Mouse (Mus musculus): ENCODE results near the gene Glipr2. TPM values are rescaled to one million over a fixed set of nuclear protein-coding genes. Genes with fewer than 3 reads are reported as not detected.

Gene Glipr2
- polyA plus RNA-seq, 1 experiment: 9.7 TPM

- H3K4me3 ChIP-seq (ENCODE audit: low read depth, low read length): no peak overlapping the region
- H3K4me1 ChIP-seq (ENCODE audit: control insufficient read depth, insufficient read depth, insufficient read length, low read length): peaks cover 33% of the 10 kb centered on the region
- H3K27me3 ChIP-seq (ENCODE audit: control insufficient read depth, insufficient read depth, low read length): no peaks in the 10 kb centered on the region
- TF ChIP-seq POLR2A (IDR thresholded peaks at IDR 0.05; ENCODE audit: low read depth, low read length) (no peak), CTCF (IDR thresholded peaks at IDR 0.05; ENCODE audit: extremely low read depth, insufficient read length, insufficient replicate concordance, low read depth, low read length) (no peak)
- peaks cover 1% of the 10 kb centered on the region; the same call in 1 of the 2 replicates for H3K36me3 ChIP-seq (ENCODE audit: control insufficient read depth, insufficient read depth, low read length)
- WGBS: 62% methylated on average over 4 of the region's 4 CpGs
- no peak overlapping the region for H3K27ac ChIP-seq (ENCODE audit: insufficient read depth, low read depth, low read length)
Measured at GRCm38 (mm10) chr4:43969373-43969772, 12.2 kb downstream of the Glipr2 start.

DNA sequence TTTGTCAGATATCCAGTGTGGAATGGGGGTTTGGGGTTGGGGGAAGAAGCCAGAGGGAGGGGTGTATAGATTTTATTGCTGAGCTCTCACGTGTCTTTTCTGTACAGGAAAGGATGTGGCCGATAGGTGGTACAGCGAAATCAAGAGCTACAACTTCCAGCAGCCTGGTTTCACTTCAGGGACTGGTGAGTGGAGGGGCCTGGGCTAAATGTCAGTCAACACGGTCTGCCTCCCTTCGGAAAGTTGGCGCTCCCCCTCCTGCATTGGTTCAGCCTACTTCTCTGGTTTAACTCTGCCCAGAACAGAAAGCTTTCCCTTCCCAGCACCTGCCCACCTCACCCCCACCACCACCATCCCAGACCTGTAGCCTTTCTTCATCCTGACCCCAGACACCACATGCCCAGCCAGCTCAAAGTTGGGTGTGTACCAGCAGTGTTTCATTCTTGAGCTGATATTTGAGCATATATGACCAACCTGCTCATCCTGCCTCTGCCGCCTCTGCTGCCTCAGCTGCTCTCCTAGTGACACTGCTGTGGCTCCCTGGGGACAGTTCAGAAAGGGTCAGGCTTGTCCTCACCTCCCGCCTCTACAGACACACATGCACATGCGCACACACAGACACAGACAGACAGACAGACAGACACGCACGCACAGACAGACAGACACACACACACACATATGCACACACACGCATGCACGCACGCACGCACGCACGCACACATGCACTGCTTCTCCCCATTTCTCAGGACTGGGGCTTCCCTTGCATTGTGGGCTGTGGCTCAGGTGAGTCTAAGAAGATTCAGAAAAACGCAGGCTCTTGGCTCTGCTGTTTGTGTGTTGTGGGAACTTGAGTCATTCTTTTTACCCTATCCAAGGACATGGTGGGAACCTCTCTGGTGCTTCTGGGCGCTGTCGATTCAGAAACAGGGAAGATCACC is 13.5 kb downstream of the Glipr2 start:
- no peak for TF ChIP-seq CTCF (IDR thresholded peaks at IDR 0.05; ENCODE audit: extremely low read depth, insufficient read length, insufficient replicate concordance, low read depth, low read length)
- no peak for TF ChIP-seq POLR2A (IDR thresholded peaks at IDR 0.05; ENCODE audit: low read depth, low read length)
- Histone ChIP-seq H3K36me3 (ENCODE audit: control insufficient read depth, insufficient read depth, low read length) (peaks cover 1% of the 10 kb centered on the region; the same call in 1 of the 2 replicates), H3K4me1 (ENCODE audit: control insufficient read depth, insufficient read depth, insufficient read length, low read length) (peaks cover 23% of the 10 kb centered on the region), H3K27ac (ENCODE audit: insufficient read depth, low read depth, low read length) (no peak overlapping the region), H3K27me3 (ENCODE audit: control insufficient read depth, insufficient read depth, low read length) (no peaks in the 10 kb centered on the region), H3K4me3 (ENCODE audit: low read depth, low read length) (no peak overlapping the region)
- 89% methylated on average over 20 of the region's 20 CpGs for WGBS

DNA sequence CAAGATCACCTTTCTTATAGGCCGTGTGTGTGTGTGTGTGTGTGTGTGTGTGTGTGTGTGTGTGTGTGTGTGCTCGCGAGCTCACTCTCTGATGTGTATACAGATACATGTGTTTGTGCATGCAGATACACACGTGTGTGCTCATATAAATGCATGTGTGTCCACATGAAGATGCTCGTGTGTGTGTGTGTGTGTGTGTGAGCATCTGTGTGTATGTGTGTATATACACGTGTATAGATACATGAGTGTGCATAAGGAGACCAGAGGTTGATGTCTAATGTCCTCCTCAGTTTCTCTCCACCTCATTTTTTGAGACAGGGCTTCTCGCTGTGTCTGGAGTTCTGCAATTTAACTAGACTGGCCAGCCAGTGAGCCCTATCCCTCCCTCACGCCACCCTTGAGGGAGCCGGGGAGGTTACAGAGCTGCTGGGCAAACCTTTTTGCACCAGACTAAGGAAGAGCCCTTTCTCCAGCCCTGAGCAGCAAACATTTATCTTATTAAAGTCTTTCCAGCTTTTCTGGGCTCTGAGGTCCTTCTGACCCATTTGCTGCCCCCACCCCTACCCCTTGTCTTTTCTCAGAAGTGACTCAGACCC is 14.4 kb downstream of the Glipr2 start:
- TF ChIP-seq CTCF (IDR thresholded peaks at IDR 0.05; ENCODE audit: extremely low read depth, insufficient read length, insufficient replicate concordance, low read depth, low read length) (no peak), POLR2A (IDR thresholded peaks at IDR 0.05; ENCODE audit: low read depth, low read length) (no peak)
- H3K36me3 ChIP-seq (ENCODE audit: control insufficient read depth, insufficient read depth, low read length): peaks cover 1% of the 10 kb centered on the region; the same call in 1 of the 2 replicates
- no peaks in the 10 kb centered on the region for H3K27me3 ChIP-seq (ENCODE audit: control insufficient read depth, insufficient read depth, low read length)
- peak overlapping the region; percentile 23; the same call in 1 of the 2 replicates for H3K27ac ChIP-seq (ENCODE audit: insufficient read depth, low read depth, low read length)
- H3K4me3 ChIP-seq (ENCODE audit: low read depth, low read length): no peak overlapping the region
- WGBS: 74% methylated on average over 9 of the region's 9 CpGs
- H3K4me1 ChIP-seq (ENCODE audit: control insufficient read depth, insufficient read depth, insufficient read length, low read length): peaks cover 13% of the 10 kb centered on the region; the same call in 1 of the 2 replicates

DNA sequence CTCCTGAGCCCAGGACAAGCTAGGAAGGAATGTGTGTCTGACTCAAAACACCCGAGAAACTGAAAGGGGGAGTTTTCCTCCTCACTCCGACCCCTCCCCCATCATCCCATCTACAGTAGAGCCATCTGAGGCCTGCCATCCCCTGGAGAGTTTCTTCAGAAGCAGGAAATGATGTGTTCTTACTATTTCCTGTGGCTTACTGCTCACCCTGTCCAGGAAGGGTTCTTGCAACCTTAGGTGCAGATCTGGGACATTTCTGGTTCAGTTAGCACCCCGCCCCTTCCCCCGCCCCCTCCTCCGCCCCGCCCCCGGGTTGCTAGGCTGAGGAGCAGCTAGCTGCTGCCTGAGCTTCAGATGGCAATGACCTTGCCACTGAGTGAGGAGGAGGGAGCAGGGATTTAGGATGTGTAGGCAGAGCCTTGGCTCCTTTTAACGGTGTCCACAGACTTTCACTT is 15.0 kb downstream of the Glipr2 start:
- Histone ChIP-seq H3K4me1 (ENCODE audit: control insufficient read depth, insufficient read depth, insufficient read length, low read length) (peaks cover 12% of the 10 kb centered on the region; the same call in 1 of the 2 replicates), H3K36me3 (ENCODE audit: control insufficient read depth, insufficient read depth, low read length) (peaks cover 1% of the 10 kb centered on the region; the same call in 1 of the 2 replicates), H3K27me3 (ENCODE audit: control insufficient read depth, insufficient read depth, low read length) (no peaks in the 10 kb centered on the region), H3K4me3 (ENCODE audit: low read depth, low read length) (no peak overlapping the region), H3K27ac (ENCODE audit: insufficient read depth, low read depth, low read length) (peak overlapping the region; percentile 23; the same call in 1 of the 2 replicates)
- TF ChIP-seq POLR2A (IDR thresholded peaks at IDR 0.05; ENCODE audit: low read depth, low read length): no peak
- 17% methylated on average over 8 of the region's 8 CpGs for WGBS

DNA sequence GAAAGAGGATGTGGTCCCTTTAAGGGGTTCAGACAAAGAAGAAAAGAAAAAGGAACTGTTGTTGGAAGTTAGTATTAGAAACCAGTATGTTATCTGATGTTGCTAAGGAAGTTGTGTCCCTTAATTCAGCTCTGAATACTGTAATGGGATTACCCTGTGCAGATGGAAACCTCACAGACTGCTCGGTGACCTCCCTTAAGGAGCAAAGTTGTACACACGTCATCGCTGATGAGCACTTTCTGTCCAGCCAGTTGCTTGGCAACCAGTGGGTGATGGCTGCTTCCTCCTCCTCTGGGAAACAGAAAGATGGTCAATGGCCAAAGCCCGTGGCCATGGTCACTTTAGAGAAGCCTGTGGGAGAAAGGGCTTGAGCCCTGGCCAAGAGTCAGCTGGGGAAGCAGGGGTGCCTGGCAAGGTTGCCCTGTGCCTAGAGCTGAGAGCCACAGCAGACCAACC is 16.4 kb downstream of the Glipr2 start:
- Histone ChIP-seq H3K4me1 (ENCODE audit: control insufficient read depth, insufficient read depth, insufficient read length, low read length) (peaks cover 13% of the 10 kb centered on the region; the same call in 1 of the 2 replicates), H3K4me3 (ENCODE audit: low read depth, low read length) (no peak overlapping the region), H3K27ac (ENCODE audit: insufficient read depth, low read depth, low read length) (peak overlapping the region; percentile 30), H3K27me3 (ENCODE audit: control insufficient read depth, insufficient read depth, low read length) (no peaks in the 10 kb centered on the region), H3K36me3 (ENCODE audit: control insufficient read depth, insufficient read depth, low read length) (peaks cover 1% of the 10 kb centered on the region; the same call in 1 of the 2 replicates)
- TF ChIP-seq POLR2A (IDR thresholded peaks at IDR 0.05; ENCODE audit: low read depth, low read length) (no peak), CTCF (IDR thresholded peaks at IDR 0.05; ENCODE audit: extremely low read depth, insufficient read length, insufficient replicate concordance, low read depth, low read length) (no peak)
- 43% methylated on average over 4 of the region's 4 CpGs for WGBS

- peaks cover 1% of the 10 kb centered on the region; the same call in 1 of the 2 replicates for H3K36me3 ChIP-seq (ENCODE audit: control insufficient read depth, insufficient read depth, low read length)
- H3K4me1 ChIP-seq (ENCODE audit: control insufficient read depth, insufficient read depth, insufficient read length, low read length): peaks cover 14% of the 10 kb centered on the region; the same call in 1 of the 2 replicates
- no peak overlapping the region for H3K4me3 ChIP-seq (ENCODE audit: low read depth, low read length)
- no peaks in the 10 kb centered on the region for H3K27me3 ChIP-seq (ENCODE audit: control insufficient read depth, insufficient read depth, low read length)
- no peak overlapping the region for H3K27ac ChIP-seq (ENCODE audit: insufficient read depth, low read depth, low read length)
- WGBS: 58% methylated on average over 10 of the region's 10 CpGs
- TF ChIP-seq POLR2A (IDR thresholded peaks at IDR 0.05; ENCODE audit: low read depth, low read length) (no peak), CTCF (IDR thresholded peaks at IDR 0.05; ENCODE audit: extremely low read depth, insufficient read length, insufficient replicate concordance, low read depth, low read length) (no peak)
Measured at GRCm38 (mm10) chr4:43974914-43975616, 17.9 kb downstream of the Glipr2 start.

All from small intestine, adult 2 months (tissue).